Mouse (Mus musculus): ENCODE results near the gene Aff3. TPM values are rescaled to one million over a fixed set of nuclear protein-coding genes. Genes with fewer than 3 reads are reported as not detected.

Gene Aff3
- polyA plus RNA-seq, 1 experiment from 2014 or later, result 12.7 TPM

- no peak overlapping the region for H3K4me2 ChIP-seq (replicated peaks)
- WGBS, result 91% methylated on average over 6 of the region's 6 CpGs
Measured at GRCm38 (mm10) chr1:38291915-38292314, 372.8 kb downstream of the Aff3 start.

GRCm38 (mm10) chr1:38291497-38291896, 373.3 kb downstream of the Aff3 start:
- Histone ChIP-seq H3K36me3 (no peaks in the 10 kb centered on the region), H3K27ac (no peak overlapping the region), H3K4me3 (replicated peaks) (no peak overlapping the region), H3K9ac (replicated peaks) (no peak overlapping the region), H3K9me3 (no peaks in the 10 kb centered on the region), H3K4me1 (replicated peaks) (peaks cover 6% of the 10 kb centered on the region), H3K27me3 (no peaks in the 10 kb centered on the region), H3K4me2 (replicated peaks) (no peak overlapping the region)
- 65% methylated on average over 4 of the region's 4 CpGs for WGBS
- no peak for ATAC-seq

More at GRCm38 (mm10) chr1:38291915-38292314, 372.8 kb downstream of the Aff3 start:
- Histone ChIP-seq H3K36me3 (no peaks in the 10 kb centered on the region), H3K9me3 (no peaks in the 10 kb centered on the region), H3K27me3 (no peaks in the 10 kb centered on the region), H3K9ac (replicated peaks) (no peak overlapping the region), H3K4me3 (replicated peaks) (no peak overlapping the region), H3K27ac (no peak overlapping the region), H3K4me1 (replicated peaks) (peaks cover 6% of the 10 kb centered on the region)
- no peak for ATAC-seq

GRCm38 (mm10) chr1:38290881-38291280, 373.9 kb downstream of the Aff3 start:
- Histone ChIP-seq H3K36me3 (no peaks in the 10 kb centered on the region), H3K9me3 (no peaks in the 10 kb centered on the region), H3K27ac (no peak overlapping the region), H3K4me3 (replicated peaks) (no peak overlapping the region), H3K4me1 (replicated peaks) (peaks cover 6% of the 10 kb centered on the region), H3K4me2 (replicated peaks) (no peak overlapping the region), H3K9ac (replicated peaks) (no peak overlapping the region), H3K27me3 (no peaks in the 10 kb centered on the region)
- ATAC-seq, result no peak
- 93% methylated on average over 7 of the region's 7 CpGs for WGBS

GRCm38 (mm10) chr1:38289891-38290290, 374.9 kb downstream of the Aff3 start:
- no peaks in the 10 kb centered on the region for H3K9me3 ChIP-seq
- peaks cover 6% of the 10 kb centered on the region for H3K4me1 ChIP-seq (replicated peaks)
- no peaks in the 10 kb centered on the region for H3K27me3 ChIP-seq
- H3K4me3 ChIP-seq (replicated peaks), result no peak overlapping the region
- no peak overlapping the region for H3K27ac ChIP-seq
- H3K36me3 ChIP-seq, result no peaks in the 10 kb centered on the region
- ATAC-seq, result no peak
- 89% methylated on average over 5 of the region's 5 CpGs for WGBS
- H3K9ac ChIP-seq (replicated peaks), result no peak overlapping the region
- H3K4me2 ChIP-seq (replicated peaks), result no peak overlapping the region

- 89% methylated on average over 1 of the region's 1 CpGs for WGBS
- H3K4me1 ChIP-seq (replicated peaks), result peaks cover 6% of the 10 kb centered on the region
- H3K9ac ChIP-seq (replicated peaks), result no peak overlapping the region
- ATAC-seq, result no peak
- H3K4me3 ChIP-seq (replicated peaks), result no peak overlapping the region
- H3K27me3 ChIP-seq, result no peaks in the 10 kb centered on the region
- H3K4me2 ChIP-seq (replicated peaks), result no peak overlapping the region
- no peaks in the 10 kb centered on the region for H3K9me3 ChIP-seq
- no peaks in the 10 kb centered on the region for H3K36me3 ChIP-seq
- H3K27ac ChIP-seq, result no peak overlapping the region
Measured at GRCm38 (mm10) chr1:38288716-38289115, 376.0 kb downstream of the Aff3 start.

- Histone ChIP-seq H3K4me1 (replicated peaks) (no peaks in the 10 kb centered on the region), H3K4me3 (replicated peaks) (no peak overlapping the region), H3K9ac (replicated peaks) (no peak overlapping the region), H3K36me3 (no peaks in the 10 kb centered on the region), H3K27me3 (no peaks in the 10 kb centered on the region), H3K9me3 (no peaks in the 10 kb centered on the region), H3K27ac (no peak overlapping the region), H3K4me2 (replicated peaks) (no peak overlapping the region)
- ATAC-seq, result no peak
- WGBS, result 92% methylated on average over 1 of the region's 1 CpGs
Measured at GRCm38 (mm10) chr1:38286551-38286950, 378.2 kb downstream of the Aff3 start.

GRCm38 (mm10) chr1:38280549-38280948, 384.2 kb downstream of the Aff3 start:
- Histone ChIP-seq H3K4me2 (replicated peaks) (no peak overlapping the region), H3K4me3 (replicated peaks) (no peak overlapping the region), H3K36me3 (no peaks in the 10 kb centered on the region), H3K9me3 (no peaks in the 10 kb centered on the region), H3K9ac (replicated peaks) (no peak overlapping the region), H3K4me1 (replicated peaks) (peaks cover 12% of the 10 kb centered on the region), H3K27me3 (no peaks in the 10 kb centered on the region), H3K27ac (no peak overlapping the region)
- WGBS, result 87% methylated on average over 7 of the region's 7 CpGs
- ATAC-seq, result no peak

GRCm38 (mm10) chr1:38271312-38271711, 393.4 kb downstream of the Aff3 start:
- 94% methylated on average over 2 of the region's 2 CpGs for WGBS
- H3K9ac ChIP-seq (replicated peaks), result no peak overlapping the region
- H3K27ac ChIP-seq, result no peak overlapping the region
- no peaks in the 10 kb centered on the region for H3K27me3 ChIP-seq
- peaks cover 1% of the 10 kb centered on the region for H3K36me3 ChIP-seq
- no peak overlapping the region for H3K4me2 ChIP-seq (replicated peaks)
- H3K4me1 ChIP-seq (replicated peaks), result peaks cover 23% of the 10 kb centered on the region
- H3K9me3 ChIP-seq, result no peaks in the 10 kb centered on the region
- no peak overlapping the region for H3K4me3 ChIP-seq (replicated peaks)
- no peak for ATAC-seq

- ATAC-seq, result peak; percentile 18; the same call in 1 of the 2 replicates
- H3K9me3 ChIP-seq, result no peaks in the 10 kb centered on the region
- no peaks in the 10 kb centered on the region for H3K27me3 ChIP-seq
- peak overlapping the region; percentile 76 for H3K27ac ChIP-seq
- H3K4me1 ChIP-seq (replicated peaks), result peaks cover 31% of the 10 kb centered on the region
- peaks cover 4% of the 10 kb centered on the region for H3K36me3 ChIP-seq
- H3K9ac ChIP-seq (replicated peaks), result no peak overlapping the region
- 0 out of 2 replicates have a peak overlapping the region, but pooled peaks have one; percentile 2 for H3K4me2 ChIP-seq (replicated peaks)
- H3K4me3 ChIP-seq (replicated peaks), result no peak overlapping the region
- WGBS, result 38% methylated on average over 20 of the region's 20 CpGs
Measured at GRCm38 (mm10) chr1:38268246-38269042, 396.3 kb downstream of the Aff3 start.

GRCm38 (mm10) chr1:38263251-38263650, 401.5 kb downstream of the Aff3 start:
- Histone ChIP-seq H3K9me3 (no peaks in the 10 kb centered on the region), H3K36me3 (peaks cover 4% of the 10 kb centered on the region), H3K4me2 (replicated peaks) (no peak overlapping the region), H3K4me3 (replicated peaks) (no peak overlapping the region), H3K4me1 (replicated peaks) (peaks cover 42% of the 10 kb centered on the region), H3K27me3 (no peaks in the 10 kb centered on the region), H3K9ac (replicated peaks) (no peak overlapping the region), H3K27ac (peak overlapping the region; percentile 68)
- ATAC-seq, result peak; percentile 86
- 20% methylated on average over 8 of the region's 8 CpGs for WGBS

- H3K9ac ChIP-seq (replicated peaks), result no peak overlapping the region
- WGBS, result 50% methylated on average over 11 of the region's 11 CpGs
- peak overlapping the region; percentile 44; the same call in 1 of the 2 replicates for H3K27ac ChIP-seq
- no peak overlapping the region for H3K4me2 ChIP-seq (replicated peaks)
- H3K9me3 ChIP-seq, result no peaks in the 10 kb centered on the region
- peak; percentile 59; the same call in 1 of the 2 replicates for ATAC-seq
- H3K4me3 ChIP-seq (replicated peaks), result no peak overlapping the region
- H3K36me3 ChIP-seq, result peaks cover 4% of the 10 kb centered on the region
- no peaks in the 10 kb centered on the region for H3K27me3 ChIP-seq
- peaks cover 37% of the 10 kb centered on the region for H3K4me1 ChIP-seq (replicated peaks)
Measured at GRCm38 (mm10) chr1:38262362-38263154, 402.2 kb downstream of the Aff3 start.

- Histone ChIP-seq H3K9me3 (no peaks in the 10 kb centered on the region), H3K9ac (replicated peaks) (no peak overlapping the region), H3K27ac (no peak overlapping the region), H3K4me1 (replicated peaks) (peaks cover 35% of the 10 kb centered on the region), H3K27me3 (no peaks in the 10 kb centered on the region), H3K36me3 (peaks cover under 1% of the 10 kb centered on the region; the same call in 1 of the 2 replicates), H3K4me3 (replicated peaks) (no peak overlapping the region), H3K4me2 (replicated peaks) (no peak overlapping the region)
- 88% methylated on average over 5 of the region's 5 CpGs for WGBS
- no peak for ATAC-seq
Measured at GRCm38 (mm10) chr1:38261076-38261475, 403.7 kb downstream of the Aff3 start.

Measured in midbrain, embryonic 13.5 days (tissue).